Comparison of ENCODE assay signal across 9 mouse cellular contexts in genomic region chr9:44485105-44485515, GRCm38 (mm10). TPM values are rescaled to one million over a fixed set of nuclear protein-coding genes. Genes with fewer than 3 reads are reported as not detected.
DNase-seq lines count a peak whose midpoint lies in the region; ATAC-seq and TF ChIP-seq lines count a peak whose summit lies in the region.
"Had no signal": no experiment of that assay in that cellular context is flagged by ENCODE, and none has a peak within 500 bp of the region (broad histone marks: within the 10 kb centered on the region; RNA-seq: fewer than 3 reads in every experiment).

No protein-coding gene starts in this region.

- no peak for ATAC-seq in hindbrain, embryonic 14.5 days (ENCODE audit: low FRiP score)
- no peak for ATAC-seq in liver, embryonic 16.5 days (ENCODE audit: low read depth)

- H3K4me2 ChIP-seq in hindbrain, embryonic 14.5 days (replicated peaks) = peak overlapping the region; percentile 96
- peak overlapping the region; percentile 57 for H3K4me2 ChIP-seq in liver, embryonic 16.5 days (ENCODE audit: low read depth, low read length)

- no peaks in the 10 kb centered on the region for H3K27me3 ChIP-seq in embryonic facial prominence, embryonic 10.5 days (replicated peaks; ENCODE audit: low read depth, poor library complexity, severe bottlenecking)
- H3K27me3 ChIP-seq in hindbrain, embryonic 14.5 days (ENCODE audit: control insufficient read depth, insufficient read depth, low read length) = no peaks in the 10 kb centered on the region
- H3K27me3 ChIP-seq in liver, embryonic 16.5 days (ENCODE audit: control insufficient read depth, insufficient read depth, low read depth, low read length) = peaks cover 40% of the 10 kb centered on the region

- no peak for TF ChIP-seq CTCF in gastrocnemius, adult 2 months (IDR thresholded peaks at IDR 0.05)

- peak overlapping the region; percentile 97 for H3K27ac ChIP-seq in gastrocnemius, adult 2 months
- H3K27ac ChIP-seq in embryonic facial prominence, embryonic 10.5 days (replicated peaks) = peak overlapping the region; percentile 96
- no peak overlapping the region for H3K27ac ChIP-seq in hindbrain, embryonic 14.5 days
- peak overlapping the region; percentile 22; the same call in 1 of the 2 replicates for H3K27ac ChIP-seq in liver, embryonic 16.5 days (ENCODE audit: low read length)

- peak overlapping the region; percentile 100 for H3K4me3 ChIP-seq in gastrocnemius, adult 2 months
- H3K4me3 ChIP-seq in embryonic facial prominence, embryonic 10.5 days = peak overlapping the region; percentile 93
- peak overlapping the region; percentile 72 for H3K4me3 ChIP-seq in hindbrain, embryonic 14.5 days (replicated peaks; ENCODE audit: low read length)
- H3K4me3 ChIP-seq in liver, embryonic 16.5 days (ENCODE audit: low read depth, low read length) = peak overlapping the region; percentile 72; the same call in 1 of the 2 replicates

- intact Hi-C loops in gastrocnemius, adult 2 months (cut with DNase I) = no loop called here
- intact Hi-C loops in gastrocnemius, postnatal 36 days (cut with DNase I) = no loop called here
- intact Hi-C loops in left cerebral cortex, postnatal 14 days (cut with DNase I) = no loop called here

- H3K9ac ChIP-seq in hindbrain, embryonic 14.5 days = peak overlapping the region; percentile 95
- 0 out of 2 replicates have a peak overlapping the region, but pooled peaks have one; percentile 5 for H3K9ac ChIP-seq in liver, embryonic 16.5 days (ENCODE audit: low read depth, low read length)

- H3K4me1 ChIP-seq in embryonic facial prominence, embryonic 10.5 days = peaks cover 85% of the 10 kb centered on the region
- H3K4me1 ChIP-seq in hindbrain, embryonic 14.5 days (replicated peaks; ENCODE audit: control insufficient read depth, insufficient read depth, low read length) = peaks cover 76% of the 10 kb centered on the region
- H3K4me1 ChIP-seq in liver, embryonic 16.5 days (ENCODE audit: control insufficient read depth, low read depth, low read length) = peaks cover 10% of the 10 kb centered on the region

- 0 out of 2 replicates have a peak, but pooled peaks cover 7% of the 10 kb centered on the region for H3K36me3 ChIP-seq in embryonic facial prominence, embryonic 10.5 days (replicated peaks)
- H3K36me3 ChIP-seq in hindbrain, embryonic 14.5 days (replicated peaks; ENCODE audit: control insufficient read depth, insufficient read depth) = no peaks in the 10 kb centered on the region
- H3K36me3 ChIP-seq in liver, embryonic 16.5 days (ENCODE audit: control insufficient read depth, insufficient read depth) = no peaks in the 10 kb centered on the region

- no peak for DNase-seq in gastrocnemius, adult 2 months
- no peak for DNase-seq in gastrocnemius, postnatal 36 days
- DNase-seq in embryonic facial prominence, embryonic 10.5 days (ENCODE audit: low spot score) = no peak
- no peak for DNase-seq in hindbrain, embryonic 14.5 days (ENCODE audit: low spot score)
- DNase-seq in yolk sac, embryonic 10.5 days (ENCODE audit: low spot score) = no peak
- DNase-seq in right cerebral cortex, postnatal 14 days = no peak
- no peak for DNase-seq in left cerebral cortex, postnatal 14 days (ENCODE audit: low spot score in 2 of 2)

- H3K9me3 ChIP-seq in embryonic facial prominence, embryonic 10.5 days = no peaks in the 10 kb centered on the region
- H3K9me3 ChIP-seq in hindbrain, embryonic 14.5 days (ENCODE audit: control insufficient read depth, low read length) = no peaks in the 10 kb centered on the region
- no peaks in the 10 kb centered on the region for H3K9me3 ChIP-seq in liver, embryonic 16.5 days (replicated peaks; ENCODE audit: control insufficient read depth, low read length)
- H3K9me3 ChIP-seq: megakaryocyte, embryonic 14.5 days had no signal

- WGBS in embryonic facial prominence, embryonic 10.5 days = 30% methylated on average over 6 of the region's 6 CpGs
- 36% methylated on average over 6 of the region's 6 CpGs for WGBS in hindbrain, embryonic 14.5 days
- WGBS in liver, embryonic 16.5 days (ENCODE audit: insufficient replicate concordance) = 64% methylated on average over 6 of the region's 6 CpGs

RNA-seq across cellular contexts. Expression of gene Bcl9l, which starts 2.5 kb away (rescaled TPM):
- 10 to 100 TPM; 38.3 to 43.6 TPM for total RNA-seq in gastrocnemius, adult 2 months (2021)
- total RNA-seq in gastrocnemius, postnatal 36 days (2021) = 10 to 100 TPM; 25.7 to 42.5 TPM
- polyA plus RNA-seq in embryonic facial prominence, embryonic 10.5 days (2016; fragmentation: Nextera tagmentation; extraction: Ambion mirVana) = 7.4 and 7.7 TPM in 2 replicates
- polyA plus RNA-seq in hindbrain, embryonic 14.5 days (2014; fragmentation: Nextera tagmentation; extraction: Ambion mirVana) = 11.6 and 13.5 TPM in 2 replicates
- polyA plus RNA-seq in liver, embryonic 16.5 days (2015; fragmentation: Nextera tagmentation; extraction: Ambion mirVana) = 2.2 TPM in 2 replicates
- total RNA-seq in left cerebral cortex, postnatal 14 days (2021) = 10 to 100 TPM; 76.2 to 84.8 TPM

RNA-seq across cellular contexts. Expression of gene Upk2, which starts 30.3 kb away (rescaled TPM):
- under 1 TPM; 0.22 to 0.23 TPM for total RNA-seq in gastrocnemius, adult 2 months (2021)
- not detected for total RNA-seq in gastrocnemius, postnatal 36 days (2021)
- 0.41 and 0.59 TPM in 2 replicates for polyA plus RNA-seq in embryonic facial prominence, embryonic 10.5 days (2016; fragmentation: Nextera tagmentation; extraction: Ambion mirVana)
- not detected in 2 replicates for polyA plus RNA-seq in hindbrain, embryonic 14.5 days (2014; fragmentation: Nextera tagmentation; extraction: Ambion mirVana)
- polyA plus RNA-seq in liver, embryonic 16.5 days (2015; fragmentation: Nextera tagmentation; extraction: Ambion mirVana) = not detected in 2 replicates
- total RNA-seq in left cerebral cortex, postnatal 14 days (2021) = not detected

RNA-seq across cellular contexts. Expression of gene Foxr1, which starts 44.2 kb away (rescaled TPM):
- not detected for total RNA-seq in gastrocnemius, adult 2 months (2021)
- total RNA-seq in gastrocnemius, postnatal 36 days (2021) = not detected
- not detected in 2 replicates for polyA plus RNA-seq in embryonic facial prominence, embryonic 10.5 days (2016; fragmentation: Nextera tagmentation; extraction: Ambion mirVana)
- polyA plus RNA-seq in hindbrain, embryonic 14.5 days (2014; fragmentation: Nextera tagmentation; extraction: Ambion mirVana) = not detected in 2 replicates
- polyA plus RNA-seq in liver, embryonic 16.5 days (2015; fragmentation: Nextera tagmentation; extraction: Ambion mirVana) = not detected in 2 replicates
- total RNA-seq in left cerebral cortex, postnatal 14 days (2021) = not detected
